Mouse (Mus musculus): ENCODE measurements around the gene Hoxd13. TPM values are rescaled to one million over a fixed set of nuclear protein-coding genes. Genes with fewer than 3 reads are reported as not detected.

Hoxd13 gene
- polyA plus RNA-seq (2014; fragmentation: Nextera tagmentation; extraction: Ambion mirVana) = 0.41 and 1.0 TPM in 2 replicates

- peaks cover 96% of the 10 kb centered on the region for H3K27me3 ChIP-seq (ENCODE audit: control insufficient read depth, insufficient read depth, low read length)
- H3K27ac ChIP-seq (ENCODE audit: low read depth, low read length) = no peak within 1 kb of the TSS
- H3K9me3 ChIP-seq (ENCODE audit: control insufficient read depth, low read length) = no peaks in the 10 kb centered on the region
- no peaks in the 10 kb centered on the region for H3K36me3 ChIP-seq (ENCODE audit: control insufficient read depth, insufficient read depth, low read length)
- peak within 1 kb of the TSS; percentile 66 for H3K4me2 ChIP-seq (ENCODE audit: low read depth)
- H3K4me1 ChIP-seq (ENCODE audit: control insufficient read depth, insufficient read depth, low read length) = 0 out of 2 replicates have a peak, but pooled peaks cover 4% of the 10 kb centered on the region
- ATAC-seq (ENCODE audit: insufficient read depth, low FRiP score, low TSS enrichment) (peak; percentile 67; the same call in 1 of the 2 replicates), DNase-seq (ENCODE audit: low spot score) (no peak)
- 0% methylated on average over 22 of the region's 51 CpGs for WGBS
- peak within 1 kb of the TSS; percentile 5; the same call in 1 of the 2 replicates for H3K9ac ChIP-seq (ENCODE audit: low read length)
- peak within 1 kb of the TSS; percentile 33 for H3K4me3 ChIP-seq (ENCODE audit: low read depth, low read length)
Observed at GRCm38 (mm10) chr2:74667842-74668357, at the start of gene Hoxd13. Hoxd13 (plus strand) TSS chr2:74668310.

- H3K9ac ChIP-seq (ENCODE audit: low read length) = no peak overlapping the region
- ATAC-seq (ENCODE audit: insufficient read depth, low FRiP score, low TSS enrichment) (no peak), DNase-seq (ENCODE audit: low spot score) (no peak)
- H3K4me3 ChIP-seq (ENCODE audit: low read depth, low read length) = no peak overlapping the region
- no peaks in the 10 kb centered on the region for H3K36me3 ChIP-seq (ENCODE audit: control insufficient read depth, insufficient read depth, low read length)
- no peaks in the 10 kb centered on the region for H3K4me1 ChIP-seq (ENCODE audit: control insufficient read depth, insufficient read depth, low read length)
- 85% methylated on average over 3 of the region's 3 CpGs for WGBS
- no peaks in the 10 kb centered on the region for H3K9me3 ChIP-seq (ENCODE audit: control insufficient read depth, low read length)
- no peak overlapping the region for H3K27ac ChIP-seq (ENCODE audit: low read depth, low read length)
- no peak overlapping the region for H3K4me2 ChIP-seq (ENCODE audit: low read depth)
- no peaks in the 10 kb centered on the region for H3K27me3 ChIP-seq (ENCODE audit: control insufficient read depth, insufficient read depth, low read length)
Observed at GRCm38 (mm10) chr2:74619676-74620246, 48.3 kb upstream of the Hoxd13 start.

DNA sequence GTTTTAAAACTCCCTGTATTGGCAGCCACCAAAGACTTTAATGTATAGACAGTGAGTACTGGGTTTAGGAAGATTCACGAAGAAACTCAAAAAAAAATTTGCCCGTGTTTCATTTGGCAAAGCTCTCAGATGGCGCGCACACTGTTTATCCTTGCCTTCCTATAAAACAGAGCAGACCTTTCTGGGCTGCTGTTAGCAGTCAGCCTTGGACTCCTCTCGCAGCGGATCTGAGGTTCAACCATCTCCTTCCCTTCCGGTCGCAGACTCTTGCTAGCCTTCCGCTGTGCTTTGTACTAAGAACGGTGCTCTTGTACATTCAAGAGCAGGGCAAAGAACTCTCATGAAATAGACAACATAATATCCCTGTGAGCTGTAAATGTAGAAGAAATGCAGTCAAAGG lies 47.7 kb upstream of the Hoxd13 start:
- Histone ChIP-seq H3K36me3 (ENCODE audit: control insufficient read depth, insufficient read depth, low read length) (no peaks in the 10 kb centered on the region), H3K9me3 (ENCODE audit: control insufficient read depth, low read length) (no peaks in the 10 kb centered on the region), H3K27ac (ENCODE audit: low read depth, low read length) (no peak overlapping the region), H3K4me3 (ENCODE audit: low read depth, low read length) (no peak overlapping the region), H3K4me1 (ENCODE audit: control insufficient read depth, insufficient read depth, low read length) (no peaks in the 10 kb centered on the region), H3K9ac (ENCODE audit: low read length) (no peak overlapping the region), H3K4me2 (ENCODE audit: low read depth) (no peak overlapping the region), H3K27me3 (ENCODE audit: control insufficient read depth, insufficient read depth, low read length) (no peaks in the 10 kb centered on the region)
- WGBS = 86% methylated on average over 10 of the region's 10 CpGs
- ATAC-seq (ENCODE audit: insufficient read depth, low FRiP score, low TSS enrichment) (no peak), DNase-seq (ENCODE audit: low spot score) (no peak)

DNA sequence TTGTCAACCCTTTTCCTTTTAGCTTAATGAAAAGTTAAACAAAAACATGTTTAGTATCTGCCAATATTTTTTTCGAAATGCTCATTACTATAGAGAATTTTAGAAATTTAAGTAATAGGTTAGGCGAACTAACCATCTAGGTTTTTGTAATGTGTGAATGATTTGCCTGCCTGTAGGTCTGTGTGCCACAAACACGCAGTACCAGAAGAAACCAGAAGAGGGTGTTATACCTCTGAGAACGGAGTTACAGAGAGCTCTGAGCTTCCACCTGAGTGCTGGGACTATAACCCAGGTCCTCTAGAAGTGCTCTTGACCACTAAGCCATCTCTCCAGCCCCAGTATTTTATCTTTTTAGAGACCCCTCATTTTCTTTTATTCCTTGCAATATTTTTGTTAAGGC lies 32.7 kb upstream of the Hoxd13 start:
- Histone ChIP-seq H3K4me2 (ENCODE audit: low read depth) (no peak overlapping the region), H3K4me1 (ENCODE audit: control insufficient read depth, insufficient read depth, low read length) (no peaks in the 10 kb centered on the region), H3K4me3 (ENCODE audit: low read depth, low read length) (no peak overlapping the region), H3K36me3 (ENCODE audit: control insufficient read depth, insufficient read depth, low read length) (no peaks in the 10 kb centered on the region), H3K9me3 (ENCODE audit: control insufficient read depth, low read length) (no peaks in the 10 kb centered on the region), H3K27ac (ENCODE audit: low read depth, low read length) (no peak overlapping the region), H3K27me3 (ENCODE audit: control insufficient read depth, insufficient read depth, low read length) (no peaks in the 10 kb centered on the region), H3K9ac (ENCODE audit: low read length) (no peak overlapping the region)
- WGBS = 76% methylated on average over 4 of the region's 4 CpGs
- DNase-seq (ENCODE audit: low spot score) = no peak
- ATAC-seq (ENCODE audit: insufficient read depth, low FRiP score, low TSS enrichment) = no peak

DNA sequence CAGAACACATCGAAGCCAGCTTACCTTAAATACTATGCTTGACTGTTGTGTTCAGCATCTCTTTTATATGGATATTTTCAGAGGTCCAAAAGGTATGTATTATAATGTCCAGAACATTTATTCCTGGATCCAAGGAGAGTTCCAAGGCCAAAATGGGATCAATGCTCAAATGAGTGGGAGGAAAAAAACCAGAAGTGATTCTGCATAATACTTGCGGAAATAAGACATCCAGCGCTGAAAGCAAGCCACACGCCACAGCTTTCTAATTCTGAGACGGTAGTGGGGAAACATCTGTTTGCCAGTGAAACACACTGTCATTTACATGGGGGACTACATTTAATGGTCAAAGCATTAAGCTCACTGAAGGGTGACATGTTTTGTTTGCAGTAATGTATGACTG lies 25.7 kb upstream of the Hoxd13 start:
- H3K4me3 ChIP-seq (ENCODE audit: low read depth, low read length) = no peak overlapping the region
- H3K9me3 ChIP-seq (ENCODE audit: control insufficient read depth, low read length) = no peaks in the 10 kb centered on the region
- H3K36me3 ChIP-seq (ENCODE audit: control insufficient read depth, insufficient read depth, low read length) = no peaks in the 10 kb centered on the region
- no peak overlapping the region for H3K4me2 ChIP-seq (ENCODE audit: low read depth)
- no peak overlapping the region for H3K9ac ChIP-seq (ENCODE audit: low read length)
- peaks cover 29% of the 10 kb centered on the region for H3K27me3 ChIP-seq (ENCODE audit: control insufficient read depth, insufficient read depth, low read length)
- no peak for DNase-seq (ENCODE audit: low spot score)
- ATAC-seq (ENCODE audit: insufficient read depth, low FRiP score, low TSS enrichment) = no peak
- no peaks in the 10 kb centered on the region for H3K4me1 ChIP-seq (ENCODE audit: control insufficient read depth, insufficient read depth, low read length)
- 62% methylated on average over 5 of the region's 5 CpGs for WGBS
- no peak overlapping the region for H3K27ac ChIP-seq (ENCODE audit: low read depth, low read length)

DNA sequence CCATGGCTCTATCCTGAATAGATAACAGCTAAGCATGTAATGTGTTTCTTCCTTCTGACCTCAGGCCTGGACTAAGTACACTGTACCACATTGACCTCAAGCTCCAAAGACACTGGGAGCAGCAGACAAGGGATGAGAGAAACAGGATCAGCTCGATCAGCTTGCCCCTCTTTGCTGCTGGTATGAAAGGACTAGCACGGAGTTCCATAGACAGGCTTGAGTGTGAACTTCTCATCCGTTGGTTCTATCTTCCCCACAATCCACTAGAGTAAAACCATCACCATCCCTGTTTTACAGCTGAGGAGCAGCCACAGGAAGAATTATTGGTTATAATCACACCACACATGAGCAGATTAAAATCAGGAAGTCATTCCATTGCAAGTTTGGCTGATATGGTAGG lies 22.5 kb upstream of the Hoxd13 start:
- no peak for DNase-seq (ENCODE audit: low spot score)
- Histone ChIP-seq H3K4me2 (ENCODE audit: low read depth) (no peak overlapping the region), H3K4me1 (ENCODE audit: control insufficient read depth, insufficient read depth, low read length) (no peaks in the 10 kb centered on the region; the same call in 1 of the 2 replicates), H3K27ac (ENCODE audit: low read depth, low read length) (no peak overlapping the region), H3K27me3 (ENCODE audit: control insufficient read depth, insufficient read depth, low read length) (peaks cover 60% of the 10 kb centered on the region), H3K9me3 (ENCODE audit: control insufficient read depth, low read length) (no peaks in the 10 kb centered on the region), H3K36me3 (ENCODE audit: control insufficient read depth, insufficient read depth, low read length) (no peaks in the 10 kb centered on the region), H3K4me3 (ENCODE audit: low read depth, low read length) (no peak overlapping the region), H3K9ac (ENCODE audit: low read length) (no peak overlapping the region)
- WGBS = 87% methylated on average over 3 of the region's 3 CpGs
- ATAC-seq (ENCODE audit: insufficient read depth, low FRiP score, low TSS enrichment) = no peak

- Histone ChIP-seq H3K9me3 (ENCODE audit: control insufficient read depth, low read length) (no peaks in the 10 kb centered on the region), H3K4me3 (ENCODE audit: low read depth, low read length) (no peak overlapping the region), H3K27ac (ENCODE audit: low read depth, low read length) (no peak overlapping the region), H3K9ac (ENCODE audit: low read length) (no peak overlapping the region), H3K4me2 (ENCODE audit: low read depth) (no peak overlapping the region), H3K36me3 (ENCODE audit: control insufficient read depth, insufficient read depth, low read length) (no peaks in the 10 kb centered on the region), H3K27me3 (ENCODE audit: control insufficient read depth, insufficient read depth, low read length) (peaks cover 76% of the 10 kb centered on the region), H3K4me1 (ENCODE audit: control insufficient read depth, insufficient read depth, low read length) (no peaks in the 10 kb centered on the region; the same call in 1 of the 2 replicates)
- 14% methylated on average over 7 of the region's 7 CpGs for WGBS
- no peak for DNase-seq (ENCODE audit: low spot score)
- ATAC-seq (ENCODE audit: insufficient read depth, low FRiP score, low TSS enrichment) = no peak
Observed at GRCm38 (mm10) chr2:74647082-74647864, 20.8 kb upstream of the Hoxd13 start.

GRCm38 (mm10) chr2:74652996-74653340 lies 15.1 kb upstream of the Hoxd13 start:
- DNase-seq (ENCODE audit: low spot score) = no peak

More at GRCm38 (mm10) chr2:74652996-74653340, 15.1 kb upstream of the Hoxd13 start:
- H3K4me3 ChIP-seq (ENCODE audit: low read depth, low read length) = no peak overlapping the region
- no peak overlapping the region for H3K9ac ChIP-seq (ENCODE audit: low read length)
- no peak for ATAC-seq (ENCODE audit: insufficient read depth, low FRiP score, low TSS enrichment)
- H3K4me1 ChIP-seq (ENCODE audit: control insufficient read depth, insufficient read depth, low read length) = peaks cover 5% of the 10 kb centered on the region; the same call in 1 of the 2 replicates
- 45% methylated on average over 2 of the region's 2 CpGs for WGBS
- H3K36me3 ChIP-seq (ENCODE audit: control insufficient read depth, insufficient read depth, low read length) = no peaks in the 10 kb centered on the region
- no peak overlapping the region for H3K27ac ChIP-seq (ENCODE audit: low read depth, low read length)
- no peaks in the 10 kb centered on the region for H3K9me3 ChIP-seq (ENCODE audit: control insufficient read depth, low read length)
- peaks cover 89% of the 10 kb centered on the region for H3K27me3 ChIP-seq (ENCODE audit: control insufficient read depth, insufficient read depth, low read length)
- no peak overlapping the region for H3K4me2 ChIP-seq (ENCODE audit: low read depth)

Data from neural tube, embryonic 11.5 days (tissue).